Mouse (Mus musculus) liver, adult 2 months (tissue): ENCODE results near the gene Creb3l4. TPM values are rescaled to one million over a fixed set of nuclear protein-coding genes. Genes with fewer than 3 reads are reported as not detected.

Source experiments
- DNase-seq: peaks from one replicate; pipeline ENCODE4 v3.0.0-alpha.2; 2011; ENCODE audit warnings: low read depth, low spot score; ENCODE audit errors: extremely low read depth
- H3K27ac ChIP-seq: fragments of 200-500 bp; replicated peaks from 2 replicates; pipeline ENCODE4 v1.5.1; 2012; ENCODE audit warnings: low read depth, mild to moderate bottlenecking, control low read depth, inconsistent platforms, low read length; ENCODE audit not compliant: insufficient read depth
- H3K27me3 ChIP-seq: fragments of 200-500 bp; 2 replicates; pipeline ENCODE4 v1.6.1; 2012; ENCODE audit warnings: mild to moderate bottlenecking, moderate library complexity, low read length, inconsistent platforms; ENCODE audit not compliant: control insufficient read depth, insufficient read depth
- H3K36me3 ChIP-seq: fragments of 200-500 bp; 2 replicates; pipeline ENCODE4 v1.6.1; 2012; ENCODE audit warnings: low read length, inconsistent platforms; ENCODE audit not compliant: control insufficient read depth, insufficient read depth
- H3K4me1 ChIP-seq: fragments of 200-500 bp; 2 replicates; pipeline ENCODE4 v1.6.1; 2011; ENCODE audit warnings: low read length; ENCODE audit not compliant: control insufficient read depth, insufficient read depth
- H3K4me3 ChIP-seq: fragments of 200-500 bp; 2 replicates; pipeline ENCODE4 v1.5.1; 2011; ENCODE audit warnings: low read depth, mild to moderate bottlenecking, control low read depth, low read length, moderate library complexity; ENCODE audit not compliant: insufficient read depth
- H3K79me2 ChIP-seq: fragments of 200-500 bp; 2 replicates; pipeline ENCODE4 v1.6.1; 2012; ENCODE audit warnings: inconsistent platforms, mild to moderate bottlenecking, low read length, moderate library complexity; ENCODE audit not compliant: control insufficient read depth, insufficient read depth
- H3K9ac ChIP-seq: fragments of 200-500 bp; 2 replicates; pipeline ENCODE4 v1.6.1; 2012; ENCODE audit warnings: low read depth, mild to moderate bottlenecking, control low read depth, inconsistent platforms, low read length
- CTCF ChIP-seq: fragments of 200-500 bp; IDR thresholded peaks from 2 replicates; pipeline ENCODE4 v1.5.1; 2011; ENCODE audit warnings: low read depth, low read length, control low read depth
- POLR2A ChIP-seq: fragments of 200-500 bp; IDR thresholded peaks from 2 replicates; pipeline ENCODE4 v1.6.1; 2011; ENCODE audit warnings: low read length, control low read depth; ENCODE audit not compliant: insufficient read depth; ENCODE audit errors: extremely low read depth
- WGBS: fragments of 180-500 bp; shearing (Covaris S2); methylation state at CpG from one replicate; pipeline ENCODE4 v1.1.7; 2018; 5-methylcytosine and 5-hydroxymethylcytosine counted together
- polyA plus RNA-seq: library from polyadenylated mRNA; depleted of rRNA; stranded (reverse); fragments of >200 nt; gene quantifications from 2 replicates; pipeline ENCODE4 v1.2.3, GENCODE M21; 2012
- total RNA-seq: library from RNA; depleted of rRNA; stranded (reverse); fragments of >200 nt; gene quantifications from 2 replicates; pipeline ENCODE4 v1.2.3, GENCODE M21; 2014

The Creb3l4 gene
- total and polyA plus RNA-seq, 2 experiments: 0.09 to 0.12 TPM

DNA sequence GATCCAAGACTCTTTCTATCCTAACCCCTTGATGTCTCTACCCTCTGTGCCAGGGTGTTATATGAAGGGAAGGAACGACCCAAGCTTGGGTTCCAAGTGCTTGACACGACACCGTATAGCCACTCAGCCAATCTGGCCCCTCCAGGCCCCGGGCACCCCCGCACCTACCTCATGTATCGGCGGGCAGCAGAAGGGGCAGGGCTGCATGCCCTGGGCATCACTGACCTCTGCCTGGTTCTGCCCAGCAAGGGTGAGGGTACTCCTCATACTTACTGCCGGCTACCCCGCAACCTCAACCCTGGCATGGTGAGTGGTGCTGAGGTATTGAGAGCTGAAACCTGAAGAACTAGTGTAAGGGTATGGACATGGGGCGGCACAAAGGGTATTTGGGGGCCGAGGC lies 24.9 kb upstream of the Creb3l4 start:
- WGBS: 96% methylated on average over 11 of the region's 11 CpGs

DNA sequence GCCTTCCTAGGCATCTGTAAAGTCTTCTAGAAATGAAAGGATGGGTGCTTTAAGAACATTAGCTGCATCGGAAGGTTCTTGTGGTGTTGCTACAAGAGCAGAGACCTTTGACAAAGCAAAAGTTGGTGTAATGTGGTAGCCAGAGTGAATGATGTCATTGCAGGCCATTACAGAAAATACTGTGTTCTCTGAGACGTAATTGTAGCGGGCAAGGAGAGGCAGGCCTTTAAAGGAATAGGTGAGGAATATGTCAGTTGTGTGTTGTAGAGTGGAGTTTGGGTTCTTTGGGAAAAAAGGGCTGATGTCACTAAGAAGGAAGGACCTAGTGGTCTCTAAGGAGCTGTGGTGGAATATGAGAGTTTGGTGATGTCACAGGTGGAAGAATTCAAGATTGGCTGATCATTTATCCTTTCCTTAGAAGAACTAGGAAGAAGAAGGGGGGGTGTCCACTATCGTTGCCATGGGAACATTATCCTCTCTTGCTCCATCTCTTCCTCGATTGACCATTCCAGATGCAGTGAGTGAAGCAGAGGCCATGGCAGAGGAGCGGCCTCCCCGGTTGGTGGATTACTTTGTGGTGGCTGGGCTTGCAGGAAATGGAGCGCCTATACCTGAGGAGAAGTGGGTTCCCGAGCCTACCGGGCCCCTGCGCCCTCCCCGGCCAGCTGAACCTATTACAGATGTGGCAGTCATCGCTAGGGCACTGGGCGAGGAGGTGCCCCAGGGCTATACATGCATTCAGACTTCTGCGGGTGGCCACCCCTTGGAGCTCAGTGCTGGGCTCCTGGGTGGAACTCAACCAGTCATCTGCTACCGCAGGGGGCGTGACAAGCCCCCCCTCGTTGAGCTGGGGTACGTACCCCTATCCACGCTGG lies 23.8 kb upstream of the Creb3l4 start:
- Histone ChIP-seq H3K79me2 (no peaks in the 10 kb centered on the region), H3K4me3 (no peak overlapping the region; the same call in 1 of the 2 replicates), H3K9ac (no peak overlapping the region), H3K36me3 (no peaks in the 10 kb centered on the region), H3K27ac (no peak overlapping the region), H3K27me3 (no peaks in the 10 kb centered on the region), H3K4me1 (peaks cover 4% of the 10 kb centered on the region)
- 89% methylated on average over 20 of the region's 20 CpGs for WGBS
- no peak for TF ChIP-seq CTCF
- no peak for TF ChIP-seq POLR2A
- no peak for DNase-seq

More for the DNA sequence above, 24.9 kb upstream of the Creb3l4 start:
- H3K27ac ChIP-seq: no peak overlapping the region
- H3K9ac ChIP-seq: no peak overlapping the region
- H3K27me3 ChIP-seq: no peaks in the 10 kb centered on the region
- peaks cover 4% of the 10 kb centered on the region for H3K4me1 ChIP-seq
- TF ChIP-seq CTCF (no peak), POLR2A (no peak)
- no peak overlapping the region for H3K4me3 ChIP-seq
- DNase-seq: no peak
- H3K36me3 ChIP-seq: no peaks in the 10 kb centered on the region
- H3K79me2 ChIP-seq: no peaks in the 10 kb centered on the region

DNA sequence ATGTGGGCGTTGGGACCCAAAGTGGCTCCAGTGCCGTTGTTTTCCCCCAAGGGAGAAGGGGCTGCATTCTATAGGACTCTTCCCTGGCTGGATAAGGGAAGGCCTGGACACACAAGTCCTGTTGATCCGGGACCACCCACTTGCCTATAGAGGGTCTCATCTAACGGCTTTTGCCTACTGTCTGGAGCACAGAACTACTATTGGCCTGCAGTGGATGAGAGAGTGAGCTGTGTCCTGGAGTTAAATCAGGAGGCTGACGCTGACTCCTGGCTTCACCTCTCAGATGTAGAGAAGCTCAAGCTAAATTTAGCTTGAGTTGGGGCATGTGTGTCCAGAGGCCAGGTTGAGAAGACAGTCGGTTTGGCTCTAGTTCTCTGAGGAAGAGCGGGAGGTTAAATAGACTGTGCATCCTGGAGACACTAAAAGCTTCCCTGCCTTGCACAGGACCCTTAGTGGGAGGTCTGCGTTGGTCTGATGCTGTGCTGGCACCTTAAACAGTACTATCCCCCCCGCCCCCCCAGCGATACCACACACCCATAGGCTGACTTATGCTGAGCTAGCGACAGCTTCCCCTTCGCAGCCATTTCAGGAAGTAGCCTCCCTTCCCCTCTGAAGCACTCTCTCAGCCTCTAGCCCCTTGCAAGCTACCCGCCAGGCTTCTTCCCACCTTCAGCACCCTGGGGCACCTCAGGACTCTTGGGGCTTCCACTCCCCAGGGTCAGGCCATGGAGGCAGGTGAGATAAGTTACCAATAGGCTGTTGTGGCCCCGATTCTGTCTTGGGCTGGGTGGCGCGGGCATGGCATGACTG lies 22.8 kb upstream of the Creb3l4 start:
- H3K9ac ChIP-seq: peak overlapping the region; percentile 83
- peak; percentile 29 for DNase-seq
- TF ChIP-seq POLR2A (no peak), CTCF (no peak)
- H3K4me1 ChIP-seq: peaks cover 4% of the 10 kb centered on the region
- peak overlapping the region; percentile 74 for H3K4me3 ChIP-seq
- no peaks in the 10 kb centered on the region for H3K27me3 ChIP-seq
- WGBS: 27% methylated on average over 16 of the region's 16 CpGs
- no peaks in the 10 kb centered on the region for H3K79me2 ChIP-seq
- peak overlapping the region; percentile 81 for H3K27ac ChIP-seq
- H3K36me3 ChIP-seq: peaks cover 6% of the 10 kb centered on the region; the same call in 1 of the 2 replicates

DNA sequence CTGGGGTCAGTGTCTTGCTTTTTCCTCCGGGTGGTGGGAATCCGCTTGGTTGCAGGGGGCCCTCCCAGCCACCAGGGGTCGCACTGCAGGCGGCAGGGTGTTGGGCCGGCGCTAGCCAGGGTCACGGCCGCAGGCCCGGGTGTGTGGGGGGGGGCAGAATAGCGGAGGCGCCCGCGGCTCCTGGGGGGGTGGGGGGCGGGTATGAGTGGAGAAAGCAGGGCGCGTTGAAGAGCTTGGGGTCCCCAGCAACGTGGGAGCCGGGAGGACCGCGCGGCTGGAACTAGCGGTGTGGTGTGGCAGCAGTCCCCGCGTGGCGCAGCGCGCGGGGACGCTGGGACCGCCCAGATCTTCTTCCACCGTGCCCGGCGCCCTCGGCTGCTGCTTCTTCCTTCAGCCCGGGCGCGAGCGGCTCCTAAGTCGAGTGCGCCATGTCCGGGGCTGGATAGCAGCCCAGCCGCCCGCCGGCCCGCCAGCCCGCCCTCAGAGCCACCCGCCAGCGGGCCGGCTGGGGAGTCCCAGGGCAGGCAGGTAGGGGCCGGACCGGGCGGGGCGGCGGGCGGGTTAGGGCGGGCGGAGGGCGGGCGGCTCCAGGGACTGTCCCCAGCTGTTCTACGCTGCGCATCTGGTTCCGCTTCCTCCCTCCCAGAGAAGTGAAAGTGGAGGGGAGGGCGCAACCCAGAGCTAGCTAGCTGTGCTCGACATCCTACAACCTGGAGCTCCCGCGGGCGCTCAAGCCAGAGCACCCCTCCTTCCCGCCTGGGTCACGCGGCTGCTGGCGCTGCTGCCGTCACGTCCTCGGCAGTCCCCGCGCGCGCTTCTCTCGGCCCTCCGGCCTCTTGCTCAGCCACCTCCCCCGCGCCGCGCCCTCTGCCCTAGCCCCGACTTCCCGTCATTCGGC lies 22.0 kb upstream of the Creb3l4 start, which contains the start of gene Dennd4b:
Dennd4b (plus strand) TSS at position 152 of the 898 bp plus-strand sequence.
- Histone ChIP-seq H3K36me3 (peaks cover 14% of the 10 kb centered on the region), H3K79me2 (no peaks in the 10 kb centered on the region), H3K27ac (peak within 1 kb of the TSS; percentile 95), H3K27me3 (no peaks in the 10 kb centered on the region), H3K4me3 (peak within 1 kb of the TSS; percentile 74), H3K4me1 (peaks cover 4% of the 10 kb centered on the region), H3K9ac (peak within 1 kb of the TSS; percentile 83)
- under 1% methylated on average over 73 of the region's 87 CpGs for WGBS
- TF ChIP-seq CTCF (peak; percentile 91), POLR2A (peak; percentile 66)
- DNase-seq: peak; percentile 84

DNA sequence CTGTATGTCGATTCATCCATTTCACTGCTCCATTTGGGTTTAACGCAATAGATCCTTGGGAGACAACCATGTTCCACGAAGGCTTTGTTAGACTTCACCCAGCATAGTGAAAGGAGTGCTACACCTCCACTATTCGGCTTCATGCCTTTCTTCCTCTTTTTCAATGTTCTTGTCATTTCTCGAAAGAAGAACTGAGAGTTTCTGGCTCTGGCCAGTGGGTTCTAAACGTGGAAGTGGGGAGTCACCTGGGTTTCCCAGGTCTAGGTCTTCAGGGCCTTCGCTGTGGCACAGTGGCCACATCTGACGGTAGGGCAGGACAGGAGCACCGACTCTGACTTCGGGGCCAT lies 21.3 kb upstream of the Creb3l4 start:
- no peaks in the 10 kb centered on the region for H3K27me3 ChIP-seq
- H3K9ac ChIP-seq: peak overlapping the region; percentile 83
- WGBS: 27% methylated on average over 10 of the region's 10 CpGs
- no peak for TF ChIP-seq CTCF
- TF ChIP-seq POLR2A: no peak
- H3K4me3 ChIP-seq: peak overlapping the region; percentile 74
- H3K27ac ChIP-seq: peak overlapping the region; percentile 79
- peaks cover 21% of the 10 kb centered on the region for H3K36me3 ChIP-seq
- DNase-seq: no peak
- peaks cover 4% of the 10 kb centered on the region for H3K4me1 ChIP-seq
- no peaks in the 10 kb centered on the region for H3K79me2 ChIP-seq
